Mouse (Mus musculus) hindbrain, embryonic 14.5 days (tissue): ENCODE data around the gene Pla2g4c. TPM values are rescaled to one million over a fixed set of nuclear protein-coding genes. Genes with fewer than 3 reads are reported as not detected.

ENCODE experiments used
- ATAC-seq: fragments of 200-750 bp; cut with Nextera tagmentation; 2 replicates; pipeline ENCODE4 v1.8.0; 2017; ENCODE audit warnings: moderate number of reproducible peaks, mild to moderate bottlenecking, moderate TSS enrichment, moderate library complexity; ENCODE audit not compliant: low FRiP score
- DNase-seq: peaks from one replicate; pipeline ENCODE4 v3.0.0-alpha.2; 2015; ENCODE audit warnings: low spot score
- H3K27ac ChIP-seq: fragments of 300-500 bp; sonication (generic); 2 replicates; pipeline ENCODE4 v1.5.1; 2014; ENCODE audit warnings: mild to moderate bottlenecking, moderate library complexity
- H3K27me3 ChIP-seq: fragments of 300-500 bp; sonication (generic); 2 replicates; pipeline ENCODE4 v1.6.1; 2014; ENCODE audit warnings: mild to moderate bottlenecking, low read length, mixed read lengths; ENCODE audit not compliant: control insufficient read depth, insufficient read depth
- H3K36me3 ChIP-seq: fragments of 300-500 bp; sonication (generic); replicated peaks from 2 replicates; pipeline ENCODE4 v1.6.1; 2014; ENCODE audit not compliant: control insufficient read depth, insufficient read depth
- H3K4me1 ChIP-seq: fragments of 300-500 bp; sonication (generic); replicated peaks from 2 replicates; pipeline ENCODE4 v1.6.1; 2014; ENCODE audit warnings: antibody characterized with exemption, low read length, mixed read lengths; ENCODE audit not compliant: control insufficient read depth, insufficient read depth
- H3K4me2 ChIP-seq: fragments of 300-500 bp; sonication (generic); replicated peaks from 2 replicates; pipeline ENCODE4 v1.6.1; 2014; ENCODE audit warnings: mild to moderate bottlenecking, moderate library complexity
- H3K4me3 ChIP-seq: fragments of 300-500 bp; sonication (generic); replicated peaks from 2 replicates; pipeline ENCODE4 v1.5.1; 2014; ENCODE audit warnings: mild to moderate bottlenecking, low read length
- H3K9ac ChIP-seq: fragments of 300-500 bp; sonication (generic); 2 replicates; pipeline ENCODE4 v1.6.1; 2014
- H3K9me3 ChIP-seq: fragments of 300-500 bp; sonication (generic); 2 replicates; pipeline ENCODE4 v1.6.1; 2016; ENCODE audit warnings: low read length; ENCODE audit not compliant: control insufficient read depth
- WGBS: fragments of 180-500 bp; shearing (Covaris S2); extraction: QIAGEN DNeasy Blood & Tissue Kit; methylation state at CpG from one replicate; pipeline ENCODE4 v1.1.7; 2014; 5-methylcytosine and 5-hydroxymethylcytosine counted together
- polyA plus RNA-seq: library from polyadenylated mRNA; unstranded; fragments of >200 nt; fragmentation: Nextera tagmentation; extraction: Ambion mirVana; gene quantifications from 2 replicates; pipeline ENCODE4 v1.2.1, GENCODE M21; 2014

Gene Pla2g4c
- polyA plus RNA-seq, 1 experiment from 2014 or later = 0.68 TPM

- Histone ChIP-seq H3K27ac (no peak overlapping the region), H3K4me2 (no peak overlapping the region), H3K36me3 (peaks cover 68% of the 10 kb centered on the region), H3K9ac (no peak overlapping the region), H3K4me3 (no peak overlapping the region), H3K9me3 (no peaks in the 10 kb centered on the region), H3K27me3 (no peaks in the 10 kb centered on the region), H3K4me1 (no peaks in the 10 kb centered on the region)
- DNase-seq = no peak
- over 99% methylated on average over 4 of the region's 4 CpGs for WGBS
- ATAC-seq = no peak
These were observed 13.1 kb upstream of the Pla2g4c start for GRCm38 (mm10) chr7:13311401-13311800.

- no peak overlapping the region for H3K4me3 ChIP-seq
- no peak for DNase-seq
- H3K9me3 ChIP-seq = no peaks in the 10 kb centered on the region
- WGBS = 88% methylated on average over 5 of the region's 5 CpGs
- no peak overlapping the region for H3K9ac ChIP-seq
- ATAC-seq = no peak
- no peaks in the 10 kb centered on the region for H3K27me3 ChIP-seq
- H3K4me1 ChIP-seq = no peaks in the 10 kb centered on the region
- H3K4me2 ChIP-seq = no peak overlapping the region
- peaks cover 41% of the 10 kb centered on the region for H3K36me3 ChIP-seq
- H3K27ac ChIP-seq = no peak overlapping the region
These were observed 10.3 kb upstream of the Pla2g4c start for GRCm38 (mm10) chr7:13314095-13314597.

- no peaks in the 10 kb centered on the region for H3K9me3 ChIP-seq
- WGBS = 90% methylated on average over 3 of the region's 3 CpGs
- H3K4me1 ChIP-seq = no peaks in the 10 kb centered on the region
- ATAC-seq = no peak
- H3K4me2 ChIP-seq = no peak overlapping the region
- H3K4me3 ChIP-seq = no peak overlapping the region
- no peak for DNase-seq
- H3K27ac ChIP-seq = no peak overlapping the region
- no peaks in the 10 kb centered on the region for H3K27me3 ChIP-seq
- H3K9ac ChIP-seq = no peak overlapping the region
- H3K36me3 ChIP-seq = no peaks in the 10 kb centered on the region
These were observed 3.0 kb upstream of the Pla2g4c start for GRCm38 (mm10) chr7:13321424-13321823.

GRCm38 (mm10) chr7:13330575-13330974, 6.1 kb downstream of the Pla2g4c start:
- Histone ChIP-seq H3K4me2 (no peak overlapping the region), H3K4me3 (no peak overlapping the region), H3K27me3 (no peaks in the 10 kb centered on the region), H3K4me1 (no peaks in the 10 kb centered on the region), H3K9me3 (no peaks in the 10 kb centered on the region), H3K36me3 (peaks cover 17% of the 10 kb centered on the region; the same call in 1 of the 2 replicates), H3K27ac (no peak overlapping the region), H3K9ac (no peak overlapping the region)
- WGBS = 93% methylated on average over 2 of the region's 2 CpGs
- DNase-seq = no peak
- ATAC-seq = no peak

- H3K36me3 ChIP-seq = 0 out of 2 replicates have a peak, but pooled peaks cover 14% of the 10 kb centered on the region
- H3K4me3 ChIP-seq = no peak overlapping the region
- DNase-seq (no peak), ATAC-seq (no peak)
- no peak overlapping the region for H3K9ac ChIP-seq
- 0 out of 2 replicates have a peak, but pooled peaks cover 10% of the 10 kb centered on the region for H3K9me3 ChIP-seq
- H3K4me1 ChIP-seq = no peaks in the 10 kb centered on the region
- H3K4me2 ChIP-seq = no peak overlapping the region
- H3K27me3 ChIP-seq = no peaks in the 10 kb centered on the region
- no peak overlapping the region for H3K27ac ChIP-seq
These were observed 31.5 kb downstream of the Pla2g4c start for GRCm38 (mm10) chr7:13355943-13356342.

GRCm38 (mm10) chr7:13380588-13380987, 56.1 kb downstream of the Pla2g4c start:
- WGBS = 90% methylated on average over 2 of the region's 2 CpGs
- no peaks in the 10 kb centered on the region for H3K4me1 ChIP-seq
- DNase-seq = no peak
- ATAC-seq = no peak
- no peak overlapping the region for H3K9ac ChIP-seq
- no peak overlapping the region for H3K4me2 ChIP-seq
- H3K9me3 ChIP-seq = no peaks in the 10 kb centered on the region
- no peak overlapping the region for H3K4me3 ChIP-seq
- no peaks in the 10 kb centered on the region for H3K36me3 ChIP-seq
- no peak overlapping the region for H3K27ac ChIP-seq
- H3K27me3 ChIP-seq = no peaks in the 10 kb centered on the region

GRCm38 (mm10) chr7:13397832-13398231, 73.4 kb downstream of the Pla2g4c start, which contains the start of gene Cabp5:
Cabp5 (plus strand) TSS chr7:13398132.
- H3K4me2 ChIP-seq = no peak within 1 kb of the TSS
- 90% methylated on average over 1 of the region's 1 CpGs for WGBS

More at GRCm38 (mm10) chr7:13397832-13398231, 73.4 kb downstream of the Pla2g4c start, which contains the start of gene Cabp5:
- H3K4me1 ChIP-seq = no peaks in the 10 kb centered on the region
- ATAC-seq = no peak
- no peaks in the 10 kb centered on the region for H3K27me3 ChIP-seq
- H3K36me3 ChIP-seq = no peaks in the 10 kb centered on the region
- no peak for DNase-seq
- no peak within 1 kb of the TSS for H3K27ac ChIP-seq
- no peaks in the 10 kb centered on the region; the same call in 1 of the 2 replicates for H3K9me3 ChIP-seq
- no peak within 1 kb of the TSS for H3K4me3 ChIP-seq
- no peak within 1 kb of the TSS for H3K9ac ChIP-seq

Other genes with a start within 250 kb of the Pla2g4c start
- gene Vmn1r85, start 229.5 kb upstream of the Pla2g4c start, polyA plus RNA-seq = 0.11 and 0.21 TPM in 2 replicates
- gene Vmn1r86, start 204.7 kb upstream of the Pla2g4c start, polyA plus RNA-seq = not detected in 2 replicates
- not detected in 2 replicates for gene Vmn1r87, start 184.5 kb upstream of the Pla2g4c start, polyA plus RNA-seq
- not detected in 2 replicates for gene Vmn1r88, start 165.1 kb upstream of the Pla2g4c start, polyA plus RNA-seq
- gene Vmn1r89, start 111.6 kb upstream of the Pla2g4c start, polyA plus RNA-seq = not detected in 2 replicates
- gene Lig1, start 47.4 kb upstream of the Pla2g4c start, polyA plus RNA-seq = 32.7 and 37.7 TPM in 2 replicates
- 4.6 and 6.2 TPM in 2 replicates for gene Zswim9, start 45.9 kb upstream of the Pla2g4c start, polyA plus RNA-seq
- not detected in 2 replicates for gene Cabp5, start 73.5 kb downstream of the Pla2g4c start, polyA plus RNA-seq
- gene Bsph1, start 126.2 kb downstream of the Pla2g4c start, polyA plus RNA-seq = not detected in 2 replicates
- not detected in 2 replicates for gene Bsph2, start 246.4 kb downstream of the Pla2g4c start, polyA plus RNA-seq